Mouse (Mus musculus) CH12.LX (cell line): ENCODE measurements around the gene Gm14295. TPM values are rescaled to one million over a fixed set of nuclear protein-coding genes. Genes with fewer than 3 reads are reported as not detected.
"Not testable (repeated sequence)": the region's sequence is repeated elsewhere in the genome, so short reads cannot be mapped to it uniquely, and the experiment has no call there.

Experiments
- DNase-seq: peaks from one replicate; pipeline ENCODE4 v3.0.0-alpha.2; 2013; ENCODE audit errors: extremely low read depth
- H3K27ac ChIP-seq: 2 replicates; pipeline ENCODE4 v1.5.1; 2012; ENCODE audit warnings: low read depth, mild to moderate bottlenecking, control low read depth, moderate library complexity; ENCODE audit not compliant: insufficient read depth
- H3K27me3 ChIP-seq: replicated peaks from 2 replicates; pipeline ENCODE3; 2012; ENCODE audit warnings: inconsistent platforms
- H3K36me3 ChIP-seq, 2 experiments: replicated peaks in 1 of 2; 2 replicates each; pipeline versions ENCODE3 to v1.6.1; 2012; ENCODE audit warnings: inconsistent platforms in 1 of 2, low read length in 1 of 2, mild to moderate bottlenecking in 1 of 2, mixed read lengths in 1 of 2, moderate library complexity in 1 of 2; ENCODE audit not compliant: control insufficient read depth in 1 of 2, insufficient read depth in 1 of 2
- H3K4me1 ChIP-seq, 2 experiments: 2 replicates each; pipeline ENCODE4 v1.6.1; 2012; ENCODE audit warnings: inconsistent platforms in 1 of 2, moderate library complexity in 1 of 2; ENCODE audit not compliant: insufficient read depth in 2 of 2, control insufficient read depth in 1 of 2
- H3K4me2 ChIP-seq: 2 replicates; pipeline ENCODE4 v1.6.1; 2012; ENCODE audit warnings: low read depth, mild to moderate bottlenecking, control low read depth; ENCODE audit not compliant: poor library complexity, insufficient read depth, severe bottlenecking
- H3K4me3 ChIP-seq, 3 experiments: fragments of 150-350 bp in 1 of 3; sonication (generic) in 1 of 3; replicated peaks in 1 of 3; 2 replicates each; pipeline versions ENCODE3 to v1.5.1; 2011 to 2012; ENCODE audit warnings: low read depth in 2 of 3, low read length in 2 of 3, mild to moderate bottlenecking in 2 of 3, moderate library complexity in 2 of 3, control low read depth in 1 of 3, improper control_type of control experiment in 1 of 3, inconsistent platforms in 1 of 3, mixed read lengths in 1 of 3; ENCODE audit not compliant: poor library complexity in 1 of 3
- H3K79me2 ChIP-seq: replicated peaks from 2 replicates; pipeline ENCODE4 v1.6.1; 2012; ENCODE audit warnings: mild to moderate bottlenecking, moderate library complexity; ENCODE audit not compliant: control insufficient read depth, poor library complexity, insufficient read depth, severe bottlenecking; ENCODE audit errors: extremely low read depth
- H3K9ac ChIP-seq: 2 replicates; pipeline ENCODE4 v1.6.1; 2012; ENCODE audit warnings: low read depth, mild to moderate bottlenecking, control low read depth, moderate library complexity; ENCODE audit not compliant: insufficient read depth
- H3K9me3 ChIP-seq: replicated peaks from 2 replicates; pipeline ENCODE3; 2012; ENCODE audit warnings: low read length, inconsistent platforms, mixed read lengths
- dilution Hi-C: fragments of 300-500 bp; cut with MboI; formaldehyde crosslinking; loops from 2 replicates; pipeline ENCODE4 v1.14.3; 2020; ENCODE audit warnings: low sequenced_read_pairs; ENCODE audit not compliant: extremely low pct_unique_long_range_greater_than_20kb, extremely low pct_ligation_motif_present
- in situ Hi-C: fragments of 300-500 bp; cut with MboI; formaldehyde crosslinking; loops from 3 replicates; pipeline ENCODE4 v1.14.3; 2019; ENCODE audit warnings: low sequenced_read_pairs, low pct_ligation_motif_present, low pct_unique_long_range_greater_than_20kb, mixed read lengths
- polyA plus RNA-seq: library from polyadenylated mRNA; unstranded; fragments of >175 nt; gene quantifications from 2 replicates; pipeline ENCODE4 v1.2.1, GENCODE M21; 2012; ENCODE audit warnings: low read depth; ENCODE audit not compliant: insufficient read length
- total RNA-seq, 2 experiments: library from RNA; depleted of rRNA; stranded (reverse); fragments of 300-350 nt in 1 of 2; fragments of >200 nt in 1 of 2; gene quantifications; 2 replicates each; pipeline ENCODE4 v1.2.3; 2012 to 2014

Gm14295 gene
- total RNA-seq (2012; rRNA removed) (12.9 and 17.6 TPM in 2 replicates), total RNA-seq (2014; rRNA removed) (54.7 and 56.8 TPM in 2 replicates), polyA plus RNA-seq (12.8 and 18.6 TPM in 2 replicates)

DNA sequence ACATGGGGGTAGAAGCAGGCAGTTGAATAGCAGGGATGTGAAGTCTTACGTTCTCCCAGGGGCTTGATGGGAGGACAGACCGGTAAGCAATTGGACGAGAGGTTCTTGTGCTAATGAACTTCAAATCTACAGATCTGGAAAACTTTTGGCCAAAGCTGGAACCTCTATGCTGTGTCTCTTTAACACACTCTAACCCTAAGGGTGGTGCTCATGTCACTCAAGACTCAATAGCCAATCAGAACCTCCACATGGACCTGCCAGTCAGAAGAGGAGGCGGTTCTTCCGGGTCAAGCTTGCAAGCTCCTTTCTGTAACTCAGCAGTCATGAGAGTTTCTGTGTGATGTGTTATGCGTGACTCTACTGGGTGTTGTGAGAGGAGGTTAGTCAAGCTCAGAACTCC is at the start of gene Gm14295:
Gene Gm14295, plus strand, starts transcription at position 301 of the 400 bp plus-strand sequence.
- H3K9me3 ChIP-seq, H3K79me2 ChIP-seq, H3K4me2 ChIP-seq, H3K27ac ChIP-seq, DNase-seq, H3K4me1 ChIP-seq, H3K27me3 ChIP-seq, in situ Hi-C loops, H3K36me3 ChIP-seq, dilution Hi-C loops: not testable (repeated sequence)
- Histone ChIP-seq H3K4me3 (peak within 1 kb of the TSS in 2 of 3 experiments; percentile 49 to 92), H3K9ac (peak within 1 kb of the TSS; percentile 63; the same call in 1 of the 2 replicates)

DNA sequence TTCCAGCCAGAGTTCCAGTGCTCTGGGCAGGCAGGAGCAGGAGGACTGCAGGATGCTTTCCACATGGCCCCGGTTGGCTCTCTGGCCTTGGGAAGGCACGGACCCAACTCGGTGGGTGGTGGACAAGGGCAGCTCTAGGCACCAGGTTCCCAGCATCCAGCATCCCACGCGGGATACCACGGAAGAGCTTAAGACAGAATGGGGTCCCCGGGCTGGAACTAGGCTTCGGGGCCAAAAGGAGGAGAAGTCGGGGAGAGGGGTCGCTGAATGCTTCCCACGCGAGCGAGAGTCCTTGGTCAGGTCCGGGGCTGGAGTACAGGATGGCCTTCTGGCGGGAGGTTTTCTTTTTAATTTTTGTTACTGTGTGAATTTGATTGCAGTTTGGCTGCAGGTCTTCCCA is 373 bp downstream of the Gm14295 start:
- H3K79me2 ChIP-seq, H3K27me3 ChIP-seq, in situ Hi-C loops, H3K27ac ChIP-seq, DNase-seq, H3K36me3 ChIP-seq, H3K4me2 ChIP-seq, H3K4me1 ChIP-seq, dilution Hi-C loops, H3K9me3 ChIP-seq: not testable (repeated sequence)
- peak overlapping the region in 2 of 3 experiments; percentile 49 to 92 for H3K4me3 ChIP-seq
- peak overlapping the region; percentile 63; the same call in 1 of the 2 replicates for H3K9ac ChIP-seq

DNA sequence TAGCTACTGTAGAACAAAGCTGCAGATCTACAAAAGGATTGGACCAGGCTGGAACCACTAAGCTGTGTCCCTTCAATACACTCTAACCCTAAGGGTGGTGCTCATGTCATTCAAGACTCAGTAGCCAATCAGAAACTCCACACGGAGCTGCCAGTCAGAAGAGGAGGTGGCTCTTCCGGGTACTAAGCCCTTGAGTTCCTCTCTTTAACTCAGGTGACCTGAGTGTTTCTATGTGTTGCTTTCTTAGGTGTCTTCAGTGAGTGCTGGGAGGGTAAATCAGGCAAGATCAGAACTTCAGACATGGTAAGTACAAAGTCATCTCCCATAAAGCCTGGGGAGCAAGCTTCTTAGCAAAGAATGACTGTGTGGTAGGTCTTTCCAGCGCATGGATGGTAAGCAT is 32.4 kb downstream of the Gm14295 start, which contains the start of gene Gm14408:
Gene Gm14408, plus strand, starts transcription at position 301 of the 400 bp plus-strand sequence.
- H3K4me2 ChIP-seq, H3K36me3 ChIP-seq, dilution Hi-C loops, DNase-seq, H3K4me1 ChIP-seq, H3K9ac ChIP-seq, H3K27me3 ChIP-seq, H3K27ac ChIP-seq, H3K9me3 ChIP-seq, H3K79me2 ChIP-seq, in situ Hi-C loops: not testable (repeated sequence)
- H3K4me3 ChIP-seq = peak within 1 kb of the TSS in 2 of 3 experiments; percentile 30 to 58

Other genes with a start within 250 kb of the Gm14295 start
- gene Gm14308, start 162.3 kb upstream of the Gm14295 start, total RNA-seq (2012; rRNA removed) = 0.64 and 1.1 TPM in 2 replicates
- 1.3 and 1.5 TPM in 2 replicates for gene Gm14308, start 162.3 kb upstream of the Gm14295 start, total RNA-seq (2014; rRNA removed)
- 4.2 TPM in 1 of 2 replicates, not detected in the other for gene Gm14308, start 162.3 kb upstream of the Gm14295 start, polyA plus RNA-seq
- 7.7 and 8.4 TPM in 2 replicates for gene Zfp973, start 128.1 kb upstream of the Gm14295 start, total RNA-seq (2012; rRNA removed)
- gene Zfp973, start 128.1 kb upstream of the Gm14295 start, total RNA-seq (2014; rRNA removed) = 13.8 and 20.4 TPM in 2 replicates
- 8.4 and 9.3 TPM in 2 replicates for gene Zfp973, start 128.1 kb upstream of the Gm14295 start, polyA plus RNA-seq
- gene Gm14305, start 90.3 kb upstream of the Gm14295 start, total RNA-seq (2012; rRNA removed) = 11.4 and 12.5 TPM in 2 replicates
- gene Gm14305, start 90.3 kb upstream of the Gm14295 start, total RNA-seq (2014; rRNA removed) = 36.7 and 43.7 TPM in 2 replicates
- 7.2 and 13.0 TPM in 2 replicates for gene Gm14305, start 90.3 kb upstream of the Gm14295 start, polyA plus RNA-seq
- gene Gm14408, start 32.5 kb downstream of the Gm14295 start, total RNA-seq (2012; rRNA removed) = not detected in 2 replicates
- not detected in 2 replicates for gene Gm14408, start 32.5 kb downstream of the Gm14295 start, total RNA-seq (2014; rRNA removed)
- not detected in 2 replicates for gene Gm14408, start 32.5 kb downstream of the Gm14295 start, polyA plus RNA-seq
- 3.7 and 9.3 TPM in 2 replicates for gene Gm14296, start 129.2 kb downstream of the Gm14295 start, total RNA-seq (2012; rRNA removed)
- gene Gm14296, start 129.2 kb downstream of the Gm14295 start, total RNA-seq (2014; rRNA removed) = 11.9 and 23.6 TPM in 2 replicates
- 4.4 and 11.8 TPM in 2 replicates for gene Gm14296, start 129.2 kb downstream of the Gm14295 start, polyA plus RNA-seq
- gene Gm14419, start 202.3 kb downstream of the Gm14295 start, total RNA-seq (2012; rRNA removed) = 17.8 and 19.5 TPM in 2 replicates
- gene Gm14419, start 202.3 kb downstream of the Gm14295 start, total RNA-seq (2014; rRNA removed) = 37.8 and 48.0 TPM in 2 replicates
- gene Gm14419, start 202.3 kb downstream of the Gm14295 start, polyA plus RNA-seq = 10.2 and 17.7 TPM in 2 replicates